Mouse (Mus musculus) adrenal gland, adult 8-10 months (tissue): ENCODE data around the gene Nr1d2. TPM values are rescaled to one million over a fixed set of nuclear protein-coding genes. Genes with fewer than 3 reads are reported as not detected.
A peak's percentile ranks its signal among the peaks of the same experiment; 100 is the strongest.
"Not testable (repeated sequence)": the region's sequence is repeated elsewhere in the genome, so short reads cannot be mapped to it uniquely, and the experiment has no call there.

Experiments
- DNase-seq: peaks from one replicate; pipeline ENCODE4 v3.0.0; 2022
- microRNA-seq, 2 experiments: library from miRNA; unstranded; fragments of <30 nt; microRNA quantifications; one replicate each; pipeline ENCODE4 v1.2.0; 2022
- total RNA-seq, 4 experiments: library from RNA; stranded (reverse); gene quantifications; 2 replicates each; pipeline ENCODE4 v1.2.4; 2022

The Nr1d2 gene
- total RNA-seq, 4 experiments from 2014 or later = 98.8 to 150 (median 116) TPM

DNA sequence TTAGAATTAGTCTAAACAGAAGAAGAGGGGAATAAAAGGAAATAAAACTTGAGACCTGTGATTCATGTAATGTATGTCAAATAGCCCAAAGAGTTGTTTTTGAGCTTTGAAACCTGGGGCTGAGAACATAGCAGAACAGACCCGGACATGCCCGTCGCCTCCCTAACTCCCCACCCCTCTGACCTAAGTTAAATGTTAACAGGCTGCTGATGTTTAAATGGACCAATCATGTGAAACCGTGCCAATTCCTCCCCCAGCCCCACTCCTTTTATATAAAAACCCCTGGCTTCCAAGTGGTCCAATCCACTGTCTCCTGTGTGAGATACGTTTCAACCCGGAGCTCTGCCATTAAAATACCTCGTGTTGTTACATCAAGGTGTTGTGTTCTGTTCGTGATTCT is 7.1 kb downstream of the Nr1d2 start:
- DNase-seq = not testable (repeated sequence)

DNA sequence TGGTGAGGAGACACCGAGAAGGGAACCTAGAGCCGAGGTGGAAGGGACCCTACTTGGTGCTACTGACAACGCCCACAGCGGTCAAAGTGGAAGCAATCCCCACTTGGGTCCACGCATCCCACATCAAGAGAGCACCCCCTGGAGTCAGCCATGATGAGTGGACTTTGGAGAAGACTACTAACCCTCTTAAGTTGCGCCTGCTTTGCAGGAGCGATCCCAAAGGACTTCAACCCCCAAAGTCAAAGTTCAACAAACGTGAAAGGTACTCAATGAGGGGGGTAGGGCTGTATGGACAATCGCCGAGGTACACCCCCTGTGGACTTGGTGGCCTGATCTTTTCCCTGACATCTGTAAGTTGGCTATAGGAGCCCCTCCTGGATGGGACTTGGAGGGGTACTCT is 9.2 kb downstream of the Nr1d2 start:
- not testable (repeated sequence) for DNase-seq

DNA sequence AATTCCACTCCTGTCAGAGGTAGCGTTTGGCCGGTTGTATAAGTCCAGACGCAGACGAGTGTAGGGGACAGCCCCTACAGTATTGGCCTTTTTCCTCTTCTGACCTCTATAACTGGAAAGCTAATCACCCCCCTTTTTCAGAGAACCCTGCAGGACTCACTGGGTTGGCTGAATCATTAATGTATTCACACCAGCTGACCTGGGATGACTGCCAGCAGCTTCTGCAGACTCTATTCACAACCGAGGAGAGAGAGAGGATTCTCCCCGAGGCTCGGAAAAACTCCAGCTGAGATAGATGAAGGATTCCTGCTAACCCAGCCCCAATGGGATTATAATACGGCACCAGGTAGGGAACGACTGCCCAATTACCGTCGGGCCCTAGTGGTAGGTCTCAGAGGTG is 12.7 kb downstream of the Nr1d2 start:
- not testable (repeated sequence) for DNase-seq

DNA sequence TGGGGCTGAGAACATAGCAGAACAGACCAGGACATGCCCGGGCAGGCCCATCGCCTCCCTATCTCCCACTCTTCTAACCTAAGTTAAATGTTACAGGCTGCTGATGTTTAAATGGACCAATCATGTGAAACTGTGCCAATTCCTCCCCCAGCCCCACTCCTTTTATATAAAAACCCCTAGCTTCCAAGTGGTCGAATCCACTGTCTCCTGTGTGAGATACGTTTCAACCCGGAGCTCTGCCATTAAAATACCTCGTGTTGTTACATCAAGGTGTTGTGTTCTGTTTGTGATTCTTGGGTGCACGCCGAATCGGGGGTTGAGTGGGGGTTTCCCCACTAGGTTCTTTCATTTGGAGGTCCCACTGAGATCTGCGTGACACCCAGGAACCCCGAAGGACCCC is 13.5 kb downstream of the Nr1d2 start:
- not testable (repeated sequence) for DNase-seq

GRCm38 (mm10) chr14:18221977-18222376 is 16.9 kb downstream of the Nr1d2 start:
- DNase-seq = no peak

DNA sequence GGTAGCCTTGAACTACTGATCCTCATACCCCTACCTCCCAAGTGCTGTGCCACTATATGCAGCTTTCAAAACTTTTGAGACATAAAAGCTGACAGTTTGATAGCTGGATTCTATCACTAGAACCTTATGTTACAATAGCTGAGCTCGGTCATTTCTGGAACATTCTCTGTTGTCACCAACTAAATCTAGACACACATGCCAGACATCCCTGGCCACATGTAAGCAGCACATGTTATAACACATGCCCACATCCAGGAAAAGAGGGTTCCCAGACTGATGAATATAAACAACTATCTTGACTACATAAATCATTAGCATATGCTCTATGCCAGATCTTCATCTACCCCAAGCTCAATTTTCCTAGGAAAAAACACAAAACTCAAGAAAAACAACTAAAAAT is 21.8 kb downstream of the Nr1d2 start:
- no peak for DNase-seq

GRCm38 (mm10) chr14:18216428-18216827 is 22.5 kb downstream of the Nr1d2 start:
- DNase-seq = no peak

- no peak for DNase-seq
These were observed 28.1 kb downstream of the Nr1d2 start for GRCm38 (mm10) chr14:18210795-18211194.

DNA sequence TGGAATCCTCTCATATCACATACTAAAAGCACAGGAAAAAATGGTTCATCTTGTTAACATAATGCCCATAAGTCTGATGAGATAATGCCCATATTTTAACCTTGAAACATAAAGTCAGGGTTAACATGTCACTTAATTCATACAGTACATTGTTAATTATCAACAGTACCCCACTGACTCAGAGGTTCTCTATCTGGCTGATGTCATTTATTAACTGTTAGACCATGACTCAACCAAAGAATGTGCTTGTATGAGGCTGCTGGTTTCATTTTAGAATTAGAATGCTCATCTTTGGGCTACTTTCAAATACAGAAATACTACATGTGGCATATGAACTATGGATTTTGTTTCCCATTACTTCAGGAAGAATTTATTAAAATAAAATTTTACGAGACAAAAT is 34.6 kb downstream of the Nr1d2 start:
- not testable (repeated sequence) for DNase-seq

DNA sequence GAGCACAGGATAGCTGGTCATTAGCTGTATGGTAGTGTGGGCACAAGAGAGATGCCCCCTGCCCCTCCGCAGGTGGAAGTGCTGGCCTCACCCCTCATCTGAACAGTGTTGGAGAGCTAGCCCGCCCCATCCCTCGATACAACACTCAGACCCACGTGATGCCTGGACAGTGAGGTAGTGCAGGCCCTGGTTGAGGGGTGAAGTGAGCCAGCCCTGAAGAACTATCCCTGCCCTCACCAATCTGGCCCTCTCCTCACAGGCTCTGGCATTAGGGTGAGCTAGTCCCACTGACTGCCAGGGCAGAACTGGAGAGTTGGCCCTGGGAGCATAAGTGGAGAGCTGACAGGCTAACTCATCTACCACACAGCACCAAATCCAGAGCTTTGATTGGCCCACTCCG is 37.5 kb downstream of the Nr1d2 start:
- DNase-seq = no peak

- peak; percentile 21 for DNase-seq
These were observed 52.0 kb downstream of the Nr1d2 start for GRCm38 (mm10) chr14:18186883-18187417.

- not testable (repeated sequence) for DNase-seq
These were observed 61.4 kb downstream of the Nr1d2 start for GRCm38 (mm10) chr14:18177531-18177930.

GRCm38 (mm10) chr14:18167597-18167996 is 71.3 kb downstream of the Nr1d2 start:
- DNase-seq = no peak

DNA sequence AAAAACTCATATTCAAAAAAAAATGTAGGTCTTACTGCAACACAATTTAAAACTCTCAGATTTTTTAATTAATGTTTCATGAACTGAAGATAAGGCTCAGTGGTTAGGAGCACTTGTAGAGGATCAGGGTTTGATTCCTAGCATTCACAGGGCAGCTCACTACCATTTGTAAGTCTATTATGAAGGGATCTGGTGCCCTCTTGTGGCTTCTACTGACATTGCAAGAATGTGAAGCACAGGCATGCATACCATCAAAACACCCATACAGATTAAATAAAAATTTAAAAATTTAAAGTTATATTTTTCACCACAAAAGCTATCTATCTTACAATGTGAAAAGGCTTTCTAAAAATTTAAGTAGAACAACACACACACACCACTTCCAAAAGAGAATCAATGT is 71.9 kb downstream of the Nr1d2 start:
- DNase-seq = no peak

Small RNA genes within 50 kb of the gene (microRNA-seq; reads per million reads assigned to microRNA genes)
- gene Gm44469 = 0 reads per million in 2 experiments

Other genes starting within 250 kb of the Nr1d2 start
- gene Nkiras1, start 32.0 kb upstream of the Nr1d2 start, total RNA-seq = 10 to 100 TPM; 24.8 to 27.4 (median 26.1) TPM
- 100 to 1,000 TPM; 673 to 753 (median 717) TPM for gene Rpl15, start 32.3 kb upstream of the Nr1d2 start, total RNA-seq
- gene Ube2e1, start 92.7 kb upstream of the Nr1d2 start, total RNA-seq = 100 to 1,000 TPM in 1 of 4 experiments, 10 to 100 TPM in 3; 75.9 to 101 (median 93.4) TPM